In the genomic region with DNA sequence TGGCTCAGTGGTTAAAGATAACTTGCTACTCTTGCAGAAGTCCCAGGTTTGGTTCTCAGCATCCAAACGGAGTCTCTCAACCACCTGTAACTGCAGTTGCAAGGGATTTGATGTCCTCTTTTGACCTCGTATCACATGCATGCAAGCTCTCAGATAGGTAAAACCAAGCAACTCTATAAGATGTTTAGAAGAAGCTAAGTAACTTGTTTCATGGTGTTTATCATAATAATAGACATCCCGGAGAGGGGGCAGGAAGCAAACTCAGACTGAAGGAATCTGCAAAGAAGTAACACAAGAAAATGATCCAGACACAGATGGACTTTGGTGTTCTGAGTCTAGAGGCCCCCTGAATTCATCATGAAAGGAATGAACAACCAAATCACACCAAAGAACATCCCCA, we compare ENCODE assay signal across 30 mouse cellular contexts. TPM values are rescaled to one million over a fixed set of nuclear protein-coding genes. Genes with fewer than 3 reads are reported as not detected.
"Had no signal": no experiment of that assay in that cellular context is flagged by ENCODE, and none has a peak within 500 bp of the region (broad histone marks: within the 10 kb centered on the region; RNA-seq: fewer than 3 reads in every experiment).

No protein-coding gene starts in this region.

- DNase-seq: cerebellum, postnatal 10 days; cerebellum, postnatal 14 days; cerebellum, postnatal 25 days; cerebellum, postnatal 36 days; embryo, embryonic 11 days; forebrain, postnatal 0 days; gastrocnemius, adult 2 months; gastrocnemius, postnatal 10 days; gastrocnemius, postnatal 14 days; gastrocnemius, postnatal 25 days; gastrocnemius, postnatal 36 days; heart, adult 11 months; heart, adult 18-20 months; heart, adult 2 months had no signal

- H3K36me3 ChIP-seq: embryonic facial prominence, embryonic 10.5 days; embryonic facial prominence, embryonic 12.5 days; embryonic facial prominence, embryonic 13.5 days; embryonic facial prominence, embryonic 15.5 days; forebrain, embryonic 10.5 days; forebrain, embryonic 12.5 days; forebrain, embryonic 15.5 days; heart, embryonic 10.5 days had no signal

- H3K4me3 ChIP-seq: embryonic facial prominence, embryonic 10.5 days; embryonic facial prominence, embryonic 12.5 days; embryonic facial prominence, embryonic 13.5 days; embryonic facial prominence, embryonic 15.5 days; erythroblast, embryonic 14.5 days; forebrain, embryonic 10.5 days; forebrain, embryonic 12.5 days; forebrain, embryonic 13.5 days; forebrain, embryonic 15.5 days; gastrocnemius, adult 2 months; heart, adult 2 months; heart, embryonic 10.5 days had no signal

- ATAC-seq: forebrain, embryonic 13.5 days; forebrain, embryonic 14.5 days; forebrain, embryonic 15.5 days; forebrain, embryonic 16.5 days; forebrain, postnatal 0 days had no signal

- H3K4me2 ChIP-seq: embryonic facial prominence, embryonic 12.5 days; embryonic facial prominence, embryonic 13.5 days; embryonic facial prominence, embryonic 15.5 days; forebrain, embryonic 12.5 days; forebrain, embryonic 13.5 days; forebrain, embryonic 15.5 days had no signal

- H3K9me3 ChIP-seq: embryonic facial prominence, embryonic 10.5 days; embryonic facial prominence, embryonic 12.5 days; embryonic facial prominence, embryonic 13.5 days; embryonic facial prominence, embryonic 15.5 days; forebrain, embryonic 10.5 days; forebrain, embryonic 12.5 days; forebrain, embryonic 13.5 days; forebrain, embryonic 15.5 days; heart, embryonic 10.5 days had no signal

- H3K4me1 ChIP-seq: embryonic facial prominence, embryonic 10.5 days; embryonic facial prominence, embryonic 12.5 days; embryonic facial prominence, embryonic 13.5 days; embryonic facial prominence, embryonic 15.5 days; forebrain, embryonic 13.5 days; forebrain, embryonic 15.5 days; heart, embryonic 10.5 days had no signal

- H3K9ac ChIP-seq: embryonic facial prominence, embryonic 12.5 days; embryonic facial prominence, embryonic 13.5 days; embryonic facial prominence, embryonic 15.5 days; forebrain, embryonic 12.5 days; forebrain, embryonic 13.5 days; forebrain, embryonic 15.5 days; forebrain, postnatal 0 days had no signal

- H3K27ac ChIP-seq: embryonic facial prominence, embryonic 10.5 days; embryonic facial prominence, embryonic 12.5 days; embryonic facial prominence, embryonic 13.5 days; embryonic facial prominence, embryonic 15.5 days; forebrain, embryonic 10.5 days; forebrain, embryonic 12.5 days; forebrain, embryonic 13.5 days; forebrain, embryonic 15.5 days; gastrocnemius, adult 2 months; heart, adult 2 months; heart, embryonic 10.5 days had no signal

- H3K27me3 ChIP-seq: embryonic facial prominence, embryonic 12.5 days; embryonic facial prominence, embryonic 13.5 days; embryonic facial prominence, embryonic 15.5 days; forebrain, embryonic 13.5 days; forebrain, embryonic 15.5 days had no signal

RNA-seq across cellular contexts. Expression of gene Sall1, which starts 55.0 kb away (rescaled TPM):
- total RNA-seq: common myeloid progenitor, adult 5-6 weeks; gastrocnemius, adult 18-20 months; gastrocnemius, adult 2 months; gastrocnemius, adult 8-10 months; gastrocnemius, postnatal 25 days; gastrocnemius, postnatal 36 days; granulocyte monocyte progenitor cell, adult 5-6 weeks had no signal
- polyA plus RNA-seq: erythroblast, embryonic 14.5 days had no signal
